Mouse (Mus musculus): ENCODE measurements around the gene Gpr162. TPM values are rescaled to one million over a fixed set of nuclear protein-coding genes. Genes with fewer than 3 reads are reported as not detected.

Gpr162 gene
- polyA plus RNA-seq, 1 experiment from 2014 or later = 3.4 TPM

- Histone ChIP-seq H3K4me1 (peaks cover 57% of the 10 kb centered on the region), H3K9ac (peak overlapping the region; percentile 23), H3K4me3 (replicated peaks) (peak overlapping the region; percentile 49), H3K9me3 (replicated peaks) (no peaks in the 10 kb centered on the region), H3K36me3 (peaks cover 24% of the 10 kb centered on the region), H3K4me2 (replicated peaks) (peak overlapping the region; percentile 76), H3K27ac (replicated peaks) (peak overlapping the region; percentile 88), H3K27me3 (no peaks in the 10 kb centered on the region)
- 47% methylated on average over 14 of the region's 14 CpGs for WGBS
- no peak for ATAC-seq (ENCODE audit: insufficient number of reproducible peaks, low FRiP score, low TSS enrichment, low read depth)
Observed at GRCm38 (mm10) chr6:124809775-124810538, 53.8 kb downstream of the Gpr162 start.

GRCm38 (mm10) chr6:124809052-124809774, 54.6 kb downstream of the Gpr162 start:
- peak; percentile 8 for ATAC-seq (ENCODE audit: insufficient number of reproducible peaks, low FRiP score, low TSS enrichment, low read depth)

More at GRCm38 (mm10) chr6:124809052-124809774, 54.6 kb downstream of the Gpr162 start:
- peak overlapping the region; percentile 49 for H3K4me3 ChIP-seq (replicated peaks)
- peaks cover 53% of the 10 kb centered on the region for H3K4me1 ChIP-seq
- H3K9me3 ChIP-seq (replicated peaks) = no peaks in the 10 kb centered on the region
- no peaks in the 10 kb centered on the region for H3K27me3 ChIP-seq
- H3K27ac ChIP-seq (replicated peaks) = peak overlapping the region; percentile 88
- H3K36me3 ChIP-seq = peaks cover 24% of the 10 kb centered on the region
- peak overlapping the region; percentile 23 for H3K9ac ChIP-seq
- peak overlapping the region; percentile 76 for H3K4me2 ChIP-seq (replicated peaks)
- under 1% methylated on average over 34 of the region's 35 CpGs for WGBS

Other genes starting within 250 kb of the Gpr162 start
- 0.14 and 0.21 TPM in 2 replicates for gene C1s2, start 227.9 kb downstream of the Gpr162 start, polyA plus RNA-seq (2015; fragmentation: Nextera tagmentation; extraction: Ambion mirVana)
- gene Lpcat3, start 201.0 kb downstream of the Gpr162 start, polyA plus RNA-seq (2015; fragmentation: Nextera tagmentation; extraction: Ambion mirVana) = 56.0 and 56.1 TPM in 2 replicates
- 171 and 186 TPM in 2 replicates for gene Emg1, start 151.8 kb downstream of the Gpr162 start, polyA plus RNA-seq (2015; fragmentation: Nextera tagmentation; extraction: Ambion mirVana)
- gene Phb2, start 151.6 kb downstream of the Gpr162 start, polyA plus RNA-seq (2015; fragmentation: Nextera tagmentation; extraction: Ambion mirVana) = 301 and 317 TPM in 2 replicates
- gene Ptpn6, start 125.3 kb downstream of the Gpr162 start, polyA plus RNA-seq (2015; fragmentation: Nextera tagmentation; extraction: Ambion mirVana) = 19.9 and 20.2 TPM in 2 replicates
- gene Grcc10, start 122.6 kb downstream of the Gpr162 start, polyA plus RNA-seq (2015; fragmentation: Nextera tagmentation; extraction: Ambion mirVana) = 416 TPM in 2 replicates
- gene Gm45234, start 108.0 kb downstream of the Gpr162 start, polyA plus RNA-seq (2015; fragmentation: Nextera tagmentation; extraction: Ambion mirVana) = not detected in 2 replicates
- gene Atn1, start 107.5 kb downstream of the Gpr162 start, polyA plus RNA-seq (2015; fragmentation: Nextera tagmentation; extraction: Ambion mirVana) = 20.1 and 21.0 TPM in 2 replicates
- gene Eno2, start 94.3 kb downstream of the Gpr162 start, polyA plus RNA-seq (2015; fragmentation: Nextera tagmentation; extraction: Ambion mirVana) = 11.8 and 12.7 TPM in 2 replicates
- 26.7 and 47.5 TPM in 2 replicates for gene Lrrc23, start 84.3 kb downstream of the Gpr162 start, polyA plus RNA-seq (2015; fragmentation: Nextera tagmentation; extraction: Ambion mirVana)
- 16.4 and 17.5 TPM in 2 replicates for gene Spsb2, start 55.3 kb downstream of the Gpr162 start, polyA plus RNA-seq (2015; fragmentation: Nextera tagmentation; extraction: Ambion mirVana)
- gene Tpi1, start 49.7 kb downstream of the Gpr162 start, polyA plus RNA-seq (2015; fragmentation: Nextera tagmentation; extraction: Ambion mirVana) = 779 and 809 TPM in 2 replicates
- gene Usp5, start 34.5 kb downstream of the Gpr162 start, polyA plus RNA-seq (2015; fragmentation: Nextera tagmentation; extraction: Ambion mirVana) = 140 and 141 TPM in 2 replicates
- 128 and 138 TPM in 2 replicates for gene Cdca3, start 34.4 kb downstream of the Gpr162 start, polyA plus RNA-seq (2015; fragmentation: Nextera tagmentation; extraction: Ambion mirVana)
- gene Gnb3, start 23.7 kb downstream of the Gpr162 start, polyA plus RNA-seq (2015; fragmentation: Nextera tagmentation; extraction: Ambion mirVana) = 2.0 and 2.1 TPM in 2 replicates
- gene P3h3, start 6.2 kb downstream of the Gpr162 start, polyA plus RNA-seq (2015; fragmentation: Nextera tagmentation; extraction: Ambion mirVana) = 55.9 and 57.6 TPM in 2 replicates
- 0.36 and 0.60 TPM in 2 replicates for gene Cd4, start 24.2 kb upstream of the Gpr162 start, polyA plus RNA-seq (2015; fragmentation: Nextera tagmentation; extraction: Ambion mirVana)
- gene Lag3, start 47.7 kb upstream of the Gpr162 start, polyA plus RNA-seq (2015; fragmentation: Nextera tagmentation; extraction: Ambion mirVana) = 2.8 and 4.0 TPM in 2 replicates
- 355 and 368 TPM in 2 replicates for gene Ptms, start 56.1 kb upstream of the Gpr162 start, polyA plus RNA-seq (2015; fragmentation: Nextera tagmentation; extraction: Ambion mirVana)
- gene Mlf2, start 67.4 kb upstream of the Gpr162 start, polyA plus RNA-seq (2015; fragmentation: Nextera tagmentation; extraction: Ambion mirVana) = 373 and 388 TPM in 2 replicates
- gene Cops7a, start 101.6 kb upstream of the Gpr162 start, polyA plus RNA-seq (2015; fragmentation: Nextera tagmentation; extraction: Ambion mirVana) = 144 and 150 TPM in 2 replicates
- gene Pianp, start 132.7 kb upstream of the Gpr162 start, polyA plus RNA-seq (2015; fragmentation: Nextera tagmentation; extraction: Ambion mirVana) = 11.3 and 13.7 TPM in 2 replicates
- 18.2 and 19.2 TPM in 2 replicates for gene Zfp384, start 145.2 kb upstream of the Gpr162 start, polyA plus RNA-seq (2015; fragmentation: Nextera tagmentation; extraction: Ambion mirVana)
- 154 TPM in 2 replicates for gene Ing4, start 175.8 kb upstream of the Gpr162 start, polyA plus RNA-seq (2015; fragmentation: Nextera tagmentation; extraction: Ambion mirVana)
- 12.5 and 18.4 TPM in 2 replicates for gene Acrbp, start 185.7 kb upstream of the Gpr162 start, polyA plus RNA-seq (2015; fragmentation: Nextera tagmentation; extraction: Ambion mirVana)
- gene Lpar5, start 203.9 kb upstream of the Gpr162 start, polyA plus RNA-seq (2015; fragmentation: Nextera tagmentation; extraction: Ambion mirVana) = 3.6 and 5.4 TPM in 2 replicates
- 70.8 and 77.0 TPM in 2 replicates for gene Chd4, start 232.0 kb upstream of the Gpr162 start, polyA plus RNA-seq (2015; fragmentation: Nextera tagmentation; extraction: Ambion mirVana)